1 mouse cellular context compared by ENCODE assay signal in genomic region chr6:67057991-67058696, GRCm38 (mm10).
TF ChIP-seq lines count a peak whose summit lies in the region.

No protein-coding gene starts in this region.

TF ChIP-seq in MEL, 35 proteins besides CTCF, POLR2A, EP300 and RAD21 (continued from another document):
- TF ChIP-seq HCFC1 (IDR thresholded peaks at IDR 0.05; ENCODE audit: low read depth, low read length): no peak
- TF ChIP-seq JUND (IDR thresholded peaks at IDR 0.05; ENCODE audit: low read depth, low read length): no peak
- no peak for TF ChIP-seq ZMIZ1 (IDR thresholded peaks at IDR 0.05; ENCODE audit: low read depth, low read length)
- TF ChIP-seq GATA1 (IDR thresholded peaks at IDR 0.05; ENCODE audit: low read depth, low read length): peak; percentile 91
- TF ChIP-seq UBTF (IDR thresholded peaks at IDR 0.05; ENCODE audit: borderline replicate concordance, insufficient read depth, low read depth, low read length): no peak
- no peak for TF ChIP-seq MAZ (IDR thresholded peaks at IDR 0.05; ENCODE audit: low read depth, low read length)
- no peak for TF ChIP-seq POLR2AphosphoS2 (IDR thresholded peaks at IDR 0.05; ENCODE audit: low read length)
- 0 out of 2 replicates have a peak, but pooled peaks have one; percentile 33 for TF ChIP-seq MYC (IDR thresholded peaks at IDR 0.05; ENCODE audit: low read depth, low read length)
- TF ChIP-seq SIN3A (IDR thresholded peaks at IDR 0.05; ENCODE audit: low read length): peak; percentile 86
- peak; percentile 88 for TF ChIP-seq ETS1 (IDR thresholded peaks at IDR 0.05; ENCODE audit: low read depth, low read length)
- 0 out of 2 replicates have a peak, but pooled peaks have one; percentile 22 for TF ChIP-seq ELF1 (IDR thresholded peaks at IDR 0.05; ENCODE audit: low read depth, low read length)
- 0 out of 2 replicates have a peak, but pooled peaks have one; percentile 16 for TF ChIP-seq MAFK (IDR thresholded peaks at IDR 0.05; ENCODE audit: borderline replicate concordance, low read depth, low read length)
- peak; percentile 91 for TF ChIP-seq RCOR1 (IDR thresholded peaks at IDR 0.05; ENCODE audit: low read depth, low read length)
- TF ChIP-seq NELFE (IDR thresholded peaks at IDR 0.05; ENCODE audit: low read depth, low read length): no peak
- peak; percentile 60 for TF ChIP-seq MXI1 (IDR thresholded peaks at IDR 0.05; ENCODE audit: low read depth, low read length)
- no peak for TF ChIP-seq MEF2A (IDR thresholded peaks at IDR 0.05; ENCODE audit: extremely low read depth, insufficient replicate concordance, low read depth, low read length, poor library complexity, severe bottlenecking)
- TF ChIP-seq CHD2 (IDR thresholded peaks at IDR 0.05; ENCODE audit: low read length): no peak
- TF ChIP-seq MYB (IDR thresholded peaks at IDR 0.05; ENCODE audit: low read depth, low read length): 0 out of 2 replicates have a peak, but pooled peaks have one; percentile 35
